Mouse (Mus musculus) midbrain, embryonic 14.5 days (tissue): ENCODE measurements at regions not wholly inside any gene's neighbourhood (a gene's known extent, or its start where the extent isn't known, plus 50 kb on each side); places are given as distances from the start of the nearest gene placed in this dataset.
A peak's percentile ranks its signal among the peaks of the same experiment; 100 is the strongest.

ENCODE experiments used
- ATAC-seq: fragments of 200-750 bp; cut with Nextera tagmentation; 2 replicates; pipeline ENCODE4 v1.8.0; 2017; ENCODE audit warnings: moderate number of reproducible peaks, moderate library complexity; ENCODE audit not compliant: low FRiP score, low TSS enrichment
- DNase-seq: peaks from one replicate; pipeline ENCODE4 v3.0.0-alpha.2; 2015
- H3K27ac ChIP-seq: fragments of 300-500 bp; sonication (generic); replicated peaks from 2 replicates; pipeline ENCODE4 v1.5.1; 2014; ENCODE audit warnings: mild to moderate bottlenecking, low read depth, low read length, moderate library complexity
- H3K27me3 ChIP-seq: fragments of 300-500 bp; sonication (generic); 2 replicates; pipeline ENCODE4 v1.6.1; 2014; ENCODE audit warnings: low read length, control low read depth, mixed read lengths; ENCODE audit not compliant: control insufficient read depth, insufficient read depth
- H3K36me3 ChIP-seq: fragments of 300-500 bp; sonication (generic); 2 replicates; pipeline ENCODE4 v1.6.1; 2014; ENCODE audit warnings: low read length, control low read depth; ENCODE audit not compliant: control insufficient read depth, insufficient read depth
- H3K4me1 ChIP-seq: fragments of 300-500 bp; sonication (generic); 2 replicates; pipeline ENCODE4 v1.6.1; 2014; ENCODE audit warnings: mild to moderate bottlenecking, antibody characterized with exemption, low read length, control low read depth; ENCODE audit not compliant: control insufficient read depth, insufficient read depth
- H3K4me2 ChIP-seq: fragments of 300-500 bp; sonication (generic); 2 replicates; pipeline ENCODE4 v1.6.1; 2014; ENCODE audit warnings: mild to moderate bottlenecking, low read length, moderate library complexity
- H3K4me3 ChIP-seq: fragments of 300-500 bp; sonication (generic); replicated peaks from 2 replicates; pipeline ENCODE4 v1.5.1; 2014; ENCODE audit warnings: low read depth, low read length
- H3K9ac ChIP-seq: fragments of 300-500 bp; sonication (generic); replicated peaks from 2 replicates; pipeline ENCODE4 v1.6.1; 2014; ENCODE audit warnings: mild to moderate bottlenecking, low read length, moderate library complexity
- H3K9me3 ChIP-seq: fragments of 300-500 bp; sonication (generic); 2 replicates; pipeline ENCODE4 v1.6.1; 2016; ENCODE audit warnings: low read length, control low read depth, mixed read lengths; ENCODE audit not compliant: control insufficient read depth
- WGBS: fragments of 180-500 bp; shearing (Covaris S2); extraction: QIAGEN DNeasy Blood & Tissue Kit; methylation state at CpG from one replicate; pipeline ENCODE4 v1.1.7; 2014; 5-methylcytosine and 5-hydroxymethylcytosine counted together

DNA sequence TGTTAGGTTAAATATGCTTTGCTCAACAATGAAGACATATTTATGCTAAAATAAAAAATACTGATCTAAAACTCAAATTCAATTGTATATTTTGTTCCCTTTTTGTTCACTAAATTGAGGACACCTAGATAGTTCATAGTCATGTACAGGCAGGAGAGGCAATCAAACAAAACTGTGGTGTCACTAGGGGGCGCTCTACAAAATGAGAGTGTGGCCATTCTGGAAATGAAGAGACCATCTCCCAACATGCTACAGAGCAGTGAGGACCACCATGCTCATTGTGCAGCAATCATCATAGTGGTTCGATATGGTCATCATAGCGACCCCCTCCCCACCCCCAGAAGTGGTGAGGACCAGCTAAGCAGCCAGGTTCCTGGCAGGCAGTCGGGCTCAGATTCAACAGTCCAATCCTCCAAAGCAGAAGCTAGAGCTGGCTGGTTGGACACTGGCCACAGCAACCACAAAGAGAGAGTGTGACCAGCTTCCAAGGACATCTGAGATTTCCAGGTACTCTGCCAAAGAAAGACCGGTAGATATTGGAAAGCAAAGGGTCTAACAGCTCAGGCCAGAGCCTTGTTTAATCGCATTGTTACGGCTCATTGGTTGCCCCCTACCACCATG lies 155.4 kb downstream of the Tgfb2 start:
- WGBS, result 82% methylated on average over 7 of the region's 7 CpGs
- no peak overlapping the region for H3K27ac ChIP-seq
- no peak overlapping the region for H3K4me2 ChIP-seq
- DNase-seq (no peak), ATAC-seq (no peak)
- no peaks in the 10 kb centered on the region for H3K27me3 ChIP-seq
- H3K4me3 ChIP-seq, result no peak overlapping the region
- H3K9ac ChIP-seq, result no peak overlapping the region
- no peaks in the 10 kb centered on the region for H3K9me3 ChIP-seq
- no peaks in the 10 kb centered on the region for H3K4me1 ChIP-seq
- no peaks in the 10 kb centered on the region for H3K36me3 ChIP-seq

GRCm38 (mm10) chr1:186549207-186549606 lies 156.6 kb downstream of the Tgfb2 start:
- ATAC-seq, result no peak
- no peak overlapping the region for H3K27ac ChIP-seq
- 93% methylated on average over 12 of the region's 12 CpGs for WGBS
- H3K4me1 ChIP-seq, result no peaks in the 10 kb centered on the region
- no peak overlapping the region for H3K4me2 ChIP-seq
- H3K27me3 ChIP-seq, result no peaks in the 10 kb centered on the region
- no peaks in the 10 kb centered on the region for H3K9me3 ChIP-seq
- H3K9ac ChIP-seq, result no peak overlapping the region
- no peak for DNase-seq
- no peak overlapping the region for H3K4me3 ChIP-seq
- H3K36me3 ChIP-seq, result no peaks in the 10 kb centered on the region

DNA sequence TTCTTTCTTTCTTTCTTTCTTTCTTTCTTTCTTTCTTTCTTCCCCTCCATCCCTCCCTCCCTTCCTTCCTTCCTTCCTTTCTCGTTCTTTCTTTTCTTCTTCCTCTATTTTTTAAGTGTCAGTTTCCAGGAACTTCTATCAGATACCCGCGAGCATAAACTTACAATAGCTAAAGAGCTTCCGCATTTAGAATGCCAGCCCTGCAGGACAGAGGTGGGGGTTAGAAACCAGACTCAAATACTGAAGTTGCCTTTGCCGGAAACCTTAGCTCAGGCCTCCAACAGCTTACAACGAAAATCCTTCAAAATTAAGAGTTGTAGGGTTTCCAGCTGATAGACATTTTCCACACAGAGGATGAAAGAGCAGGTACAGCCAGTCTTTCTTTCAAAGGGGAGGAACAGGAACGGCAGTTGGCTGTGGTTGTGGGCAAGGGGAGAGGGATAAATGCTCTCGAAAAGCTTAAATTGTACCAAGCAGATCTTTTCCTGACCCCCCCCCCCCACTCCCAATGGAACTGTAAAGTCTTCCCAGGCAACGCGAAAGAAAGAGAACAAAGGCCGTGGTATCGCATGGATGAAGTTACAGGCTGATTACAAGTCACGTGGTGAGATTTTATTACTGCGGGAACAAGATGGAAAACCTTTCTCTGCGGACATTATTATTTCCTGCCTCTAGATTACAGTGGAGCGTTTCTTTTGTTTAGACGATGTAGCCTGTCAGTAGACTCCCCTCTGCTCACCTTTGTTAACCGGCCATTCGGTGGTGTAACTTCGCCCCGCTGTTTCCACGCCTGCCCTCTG lies 159.2 kb downstream of the Tgfb2 start:
- peak; percentile 33 for DNase-seq

DNA sequence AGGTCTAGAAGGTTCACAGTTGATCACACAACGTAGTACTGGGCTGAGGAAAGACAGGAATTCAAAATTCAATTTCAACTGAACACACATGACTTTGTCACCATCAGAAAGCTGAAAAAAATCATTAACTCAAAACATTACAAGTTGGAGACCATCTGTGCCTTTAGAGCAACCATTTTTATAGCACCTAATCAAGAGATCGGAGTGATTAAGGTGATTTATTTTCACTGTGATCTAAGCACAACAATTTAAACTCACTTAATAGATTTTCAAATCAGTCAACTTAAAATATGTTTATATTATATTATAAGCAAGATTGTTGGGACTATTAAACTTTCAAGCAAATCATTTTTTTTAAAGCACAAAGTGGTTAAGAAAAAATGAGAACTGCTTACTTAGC lies 165.7 kb downstream of the Tgfb2 start:
- no peaks in the 10 kb centered on the region for H3K27me3 ChIP-seq
- H3K4me2 ChIP-seq, result no peak overlapping the region
- ATAC-seq (no peak), DNase-seq (no peak)
- no peak overlapping the region for H3K27ac ChIP-seq
- no peaks in the 10 kb centered on the region for H3K36me3 ChIP-seq
- no peaks in the 10 kb centered on the region for H3K9me3 ChIP-seq
- H3K4me1 ChIP-seq, result no peaks in the 10 kb centered on the region
- no peak overlapping the region for H3K9ac ChIP-seq
- WGBS, result 94% methylated on average over 2 of the region's 2 CpGs
- no peak overlapping the region for H3K4me3 ChIP-seq

More for the DNA sequence above, 159.2 kb downstream of the Tgfb2 start:
- no peaks in the 10 kb centered on the region for H3K36me3 ChIP-seq
- H3K9me3 ChIP-seq, result no peaks in the 10 kb centered on the region
- no peaks in the 10 kb centered on the region for H3K27me3 ChIP-seq
- no peaks in the 10 kb centered on the region for H3K4me1 ChIP-seq
- H3K9ac ChIP-seq, result no peak overlapping the region
- ATAC-seq, result no peak
- WGBS, result 59% methylated on average over 22 of the region's 22 CpGs
- H3K4me3 ChIP-seq, result no peak overlapping the region
- H3K27ac ChIP-seq, result no peak overlapping the region
- H3K4me2 ChIP-seq, result peak overlapping the region; percentile 1; the same call in 1 of the 2 replicates

- no peak for ATAC-seq
- H3K9ac ChIP-seq, result no peak overlapping the region
- H3K4me1 ChIP-seq, result no peaks in the 10 kb centered on the region
- no peak overlapping the region for H3K4me3 ChIP-seq
- H3K9me3 ChIP-seq, result no peaks in the 10 kb centered on the region
- no peaks in the 10 kb centered on the region for H3K36me3 ChIP-seq
- no peaks in the 10 kb centered on the region for H3K27me3 ChIP-seq
- no peak overlapping the region for H3K4me2 ChIP-seq
- DNase-seq, result no peak
- WGBS, result 75% methylated on average over 3 of the region's 3 CpGs
- H3K27ac ChIP-seq, result no peak overlapping the region
These were observed 167.6 kb downstream of the Tgfb2 start for GRCm38 (mm10) chr1:186538233-186538632.

DNA sequence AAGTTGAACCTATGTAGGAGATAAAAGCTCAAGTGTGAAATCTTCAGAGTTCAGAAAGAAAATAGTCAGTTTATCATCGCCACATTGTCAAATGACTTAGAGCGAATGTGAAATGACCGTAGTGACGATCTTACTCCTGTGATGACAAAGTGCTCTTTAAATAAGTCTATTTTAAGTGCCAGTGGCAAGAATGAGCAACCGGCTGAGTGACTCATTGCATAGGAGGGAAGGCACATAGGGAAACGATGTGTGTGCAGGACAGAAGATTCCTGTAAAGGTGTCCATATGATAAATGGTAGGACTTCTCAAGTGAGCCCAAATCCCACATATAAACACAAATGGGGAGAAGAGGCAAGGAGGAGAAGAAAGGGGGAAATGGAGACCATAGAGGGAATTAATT lies 189.8 kb downstream of the Tgfb2 start:
- Histone ChIP-seq H3K4me1 (no peaks in the 10 kb centered on the region), H3K27ac (no peak overlapping the region), H3K4me3 (no peak overlapping the region), H3K27me3 (no peaks in the 10 kb centered on the region), H3K4me2 (no peak overlapping the region), H3K9me3 (no peaks in the 10 kb centered on the region), H3K36me3 (no peaks in the 10 kb centered on the region), H3K9ac (no peak overlapping the region)
- ATAC-seq (no peak), DNase-seq (no peak)
- 92% methylated on average over 6 of the region's 6 CpGs for WGBS

DNA sequence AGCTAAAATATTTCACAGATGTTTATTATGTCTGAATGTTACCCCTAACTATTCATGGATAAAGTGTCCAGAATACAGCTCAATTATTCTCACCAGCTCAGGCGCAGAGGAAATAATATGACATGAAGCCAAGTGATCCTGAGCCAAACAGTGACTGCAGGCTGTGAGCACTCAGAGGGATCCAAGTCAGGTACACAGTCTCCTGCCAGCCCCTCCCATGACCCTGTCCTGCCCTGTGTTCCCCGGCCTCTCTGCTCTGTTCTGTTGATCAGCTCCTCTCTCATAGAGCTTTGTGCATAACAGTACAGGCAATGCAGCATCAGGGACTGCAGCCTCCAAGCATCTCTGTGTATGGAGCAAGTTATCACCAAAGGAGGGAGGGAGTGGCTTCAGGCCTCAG lies 190.7 kb downstream of the Tgfb2 start:
- DNase-seq (no peak), ATAC-seq (no peak)
- no peaks in the 10 kb centered on the region for H3K9me3 ChIP-seq
- no peak overlapping the region for H3K27ac ChIP-seq
- no peaks in the 10 kb centered on the region for H3K27me3 ChIP-seq
- no peak overlapping the region for H3K9ac ChIP-seq
- H3K4me1 ChIP-seq, result no peaks in the 10 kb centered on the region
- no peak overlapping the region for H3K4me3 ChIP-seq
- H3K36me3 ChIP-seq, result no peaks in the 10 kb centered on the region
- no peak overlapping the region for H3K4me2 ChIP-seq
- 80% methylated on average over 2 of the region's 2 CpGs for WGBS

DNA sequence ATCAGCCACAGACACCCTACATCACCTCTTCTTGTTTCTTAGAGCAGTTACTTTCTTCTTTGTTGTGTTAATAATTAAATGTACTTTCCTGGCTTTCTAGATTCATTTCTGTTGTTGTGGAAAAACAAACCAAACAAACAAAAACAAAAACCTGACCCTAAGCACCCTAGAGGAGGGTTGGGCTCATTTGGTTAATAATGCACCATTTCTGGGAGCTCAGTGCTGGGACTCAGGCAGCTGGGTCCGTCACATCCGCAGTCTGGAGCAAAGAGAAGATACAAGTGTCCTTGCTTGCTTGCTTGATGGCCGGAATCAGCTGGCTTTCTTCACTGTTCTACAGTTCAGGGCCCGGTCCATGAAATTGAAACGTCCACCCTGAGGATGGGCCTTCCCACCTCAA lies 191.9 kb downstream of the Tgfb2 start:
- no peaks in the 10 kb centered on the region for H3K4me1 ChIP-seq
- no peak for DNase-seq
- no peak for ATAC-seq
- WGBS, result 68% methylated on average over 5 of the region's 5 CpGs
- no peak overlapping the region for H3K27ac ChIP-seq
- H3K4me2 ChIP-seq, result no peak overlapping the region
- no peak overlapping the region for H3K9ac ChIP-seq
- no peaks in the 10 kb centered on the region for H3K36me3 ChIP-seq
- no peaks in the 10 kb centered on the region for H3K9me3 ChIP-seq
- H3K27me3 ChIP-seq, result no peaks in the 10 kb centered on the region
- H3K4me3 ChIP-seq, result no peak overlapping the region

GRCm38 (mm10) chr1:186510531-186510930 lies 195.3 kb downstream of the Tgfb2 start:
- DNase-seq, result no peak
- H3K4me3 ChIP-seq, result no peak overlapping the region
- H3K9ac ChIP-seq, result no peak overlapping the region
- H3K36me3 ChIP-seq, result no peaks in the 10 kb centered on the region
- H3K4me1 ChIP-seq, result 0 out of 2 replicates have a peak, but pooled peaks cover 2% of the 10 kb centered on the region
- H3K4me2 ChIP-seq, result no peak overlapping the region
- H3K9me3 ChIP-seq, result no peaks in the 10 kb centered on the region
- ATAC-seq, result no peak
- WGBS, result 30% methylated on average over 2 of the region's 2 CpGs
- H3K27me3 ChIP-seq, result no peaks in the 10 kb centered on the region
- H3K27ac ChIP-seq, result no peak overlapping the region
